Mouse (Mus musculus) ES-Bruce4 (cell line): ENCODE measurements at regions not wholly inside any gene's neighbourhood (a gene's known extent, or its start where the extent isn't known, plus 50 kb on each side); places are given as distances from the start of the nearest gene placed in this dataset.

ENCODE experiments used
- H3K27ac ChIP-seq: 2 replicates; pipeline ENCODE4 v1.5.1; 2012; ENCODE audit warnings: low read length, inconsistent platforms; ENCODE audit not compliant: insufficient read depth
- H3K27me3 ChIP-seq: 2 replicates; pipeline ENCODE4 v1.6.1; 2012; ENCODE audit warnings: mild to moderate bottlenecking, low read length, inconsistent platforms; ENCODE audit not compliant: control insufficient read depth, poor library complexity, insufficient read depth, severe bottlenecking
- H3K36me3 ChIP-seq: 2 replicates; pipeline ENCODE4 v1.6.1; 2012; ENCODE audit warnings: inconsistent platforms, mild to moderate bottlenecking, low read length, moderate library complexity; ENCODE audit not compliant: control insufficient read depth, poor library complexity, insufficient read depth, severe bottlenecking
- H3K4me1 ChIP-seq: one replicate; pipeline ENCODE4 v1.8.1; 2011; ENCODE audit warnings: low read length; ENCODE audit not compliant: control insufficient read depth, insufficient read depth
- H3K4me3 ChIP-seq: 2 replicates; pipeline ENCODE4 v1.5.1; 2011; ENCODE audit warnings: low read depth, mild to moderate bottlenecking, low read length
- H3K9ac ChIP-seq: 2 replicates; pipeline ENCODE4 v1.6.1; 2012; ENCODE audit warnings: low read depth, mild to moderate bottlenecking, inconsistent platforms; ENCODE audit not compliant: poor library complexity, severe bottlenecking
- H3K9me3 ChIP-seq: replicated peaks from 2 replicates; pipeline ENCODE4 v1.6.1; 2012; ENCODE audit warnings: mild to moderate bottlenecking, low read length, inconsistent platforms; ENCODE audit not compliant: control insufficient read depth, poor library complexity, insufficient read depth, severe bottlenecking
- CTCF ChIP-seq: IDR thresholded peaks from one replicate; pipeline ENCODE4 v1.8.1; 2011; ENCODE audit warnings: low read depth, low read length
- EP300 ChIP-seq: IDR thresholded peaks from 2 replicates; pipeline ENCODE4 v1.6.1; 2011; ENCODE audit warnings: low read depth, low read length; ENCODE audit not compliant: insufficient read depth
- POLR2A ChIP-seq: IDR thresholded peaks from one replicate; pipeline ENCODE4 v1.8.1; 2011; ENCODE audit warnings: low read length; ENCODE audit not compliant: insufficient read depth

DNA sequence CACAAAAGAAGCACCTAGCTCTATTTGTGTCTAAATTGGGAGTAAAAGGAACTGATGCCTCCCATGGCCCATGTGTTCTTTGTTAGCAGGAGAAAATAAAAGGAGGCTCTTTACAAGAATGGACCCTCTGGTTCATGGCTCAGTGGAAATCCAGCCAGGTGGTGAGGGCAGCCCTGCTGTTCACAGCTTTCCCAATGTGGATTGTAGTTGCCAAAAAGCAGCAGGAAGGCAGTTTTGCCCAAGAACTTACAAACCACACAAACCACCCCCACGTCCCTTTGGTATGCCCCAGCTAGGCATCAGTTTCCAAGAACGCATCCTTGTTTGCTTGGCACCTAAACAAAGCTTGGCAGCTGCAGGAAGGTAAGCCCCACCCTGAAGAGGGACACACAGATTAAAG is 174.7 kb downstream of the Fam76b start:
- H3K27ac ChIP-seq, result no peak overlapping the region
- H3K4me3 ChIP-seq, result no peak overlapping the region
- TF ChIP-seq EP300 (no peak), POLR2A (no peak), CTCF (no peak)
- no peaks in the 10 kb centered on the region for H3K36me3 ChIP-seq
- no peak overlapping the region for H3K9ac ChIP-seq
- H3K4me1 ChIP-seq, result no peaks in the 10 kb centered on the region
- peaks cover 3% of the 10 kb centered on the region; the same call in 1 of the 2 replicates for H3K9me3 ChIP-seq
- H3K27me3 ChIP-seq, result no peaks in the 10 kb centered on the region

DNA sequence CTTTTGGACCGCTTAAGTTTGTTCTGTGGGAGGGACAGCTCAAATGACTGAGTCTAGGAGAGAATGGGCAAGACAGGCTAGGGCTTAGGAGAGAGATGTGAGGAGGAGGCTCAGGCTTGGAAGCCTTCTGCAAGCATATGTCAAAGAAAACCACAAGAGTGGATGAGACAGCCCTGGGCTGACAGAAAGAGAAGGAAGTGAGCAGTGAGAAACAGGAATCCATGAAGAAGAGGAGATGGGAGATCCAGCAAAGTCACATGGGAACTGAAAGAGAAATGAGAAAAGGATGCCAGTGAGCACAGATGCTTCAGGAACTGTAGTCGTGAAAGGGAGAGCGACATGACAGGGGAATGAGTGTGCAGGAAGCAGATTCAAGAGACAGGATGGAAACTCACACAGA is 175.6 kb downstream of the Fam76b start:
- TF ChIP-seq POLR2A, result no peak
- no peak for TF ChIP-seq CTCF
- TF ChIP-seq EP300, result no peak
- H3K4me1 ChIP-seq, result no peaks in the 10 kb centered on the region

GRCm38 (mm10) chr9:14006233-14006984 is 178.9 kb downstream of the Fam76b start:
- Histone ChIP-seq H3K27ac (no peak overlapping the region), H3K4me1 (no peaks in the 10 kb centered on the region), H3K4me3 (no peak overlapping the region), H3K27me3 (no peaks in the 10 kb centered on the region), H3K36me3 (no peaks in the 10 kb centered on the region), H3K9me3 (no peaks in the 10 kb centered on the region), H3K9ac (no peak overlapping the region)
- TF ChIP-seq CTCF (no peak), POLR2A (no peak), EP300 (no peak)

More for the DNA sequence above, 175.6 kb downstream of the Fam76b start:
- H3K27me3 ChIP-seq, result no peaks in the 10 kb centered on the region
- H3K36me3 ChIP-seq, result no peaks in the 10 kb centered on the region
- no peak overlapping the region for H3K27ac ChIP-seq
- H3K9ac ChIP-seq, result no peak overlapping the region
- peaks cover 3% of the 10 kb centered on the region; the same call in 1 of the 2 replicates for H3K9me3 ChIP-seq
- no peak overlapping the region for H3K4me3 ChIP-seq

- Histone ChIP-seq H3K9ac (no peak overlapping the region), H3K27ac (no peak overlapping the region)
- TF ChIP-seq POLR2A (no peak), EP300 (no peak), CTCF (no peak)
Measured at GRCm38 (mm10) chr9:14009451-14009850, 181.9 kb downstream of the Fam76b start.

GRCm38 (mm10) chr9:14010261-14010949 is 182.9 kb downstream of the Fam76b start:
- H3K4me3 ChIP-seq, result no peak overlapping the region
- H3K27me3 ChIP-seq, result no peaks in the 10 kb centered on the region
- TF ChIP-seq POLR2A (no peak), CTCF (no peak), EP300 (no peak)
- no peaks in the 10 kb centered on the region for H3K9me3 ChIP-seq
- H3K9ac ChIP-seq, result no peak overlapping the region
- H3K27ac ChIP-seq, result no peak overlapping the region
- H3K4me1 ChIP-seq, result no peaks in the 10 kb centered on the region
- no peaks in the 10 kb centered on the region for H3K36me3 ChIP-seq

More at GRCm38 (mm10) chr9:14009451-14009850, 181.9 kb downstream of the Fam76b start:
- no peaks in the 10 kb centered on the region for H3K4me1 ChIP-seq
- no peaks in the 10 kb centered on the region for H3K36me3 ChIP-seq
- H3K9me3 ChIP-seq, result no peaks in the 10 kb centered on the region
- no peak overlapping the region for H3K4me3 ChIP-seq
- H3K27me3 ChIP-seq, result no peaks in the 10 kb centered on the region

DNA sequence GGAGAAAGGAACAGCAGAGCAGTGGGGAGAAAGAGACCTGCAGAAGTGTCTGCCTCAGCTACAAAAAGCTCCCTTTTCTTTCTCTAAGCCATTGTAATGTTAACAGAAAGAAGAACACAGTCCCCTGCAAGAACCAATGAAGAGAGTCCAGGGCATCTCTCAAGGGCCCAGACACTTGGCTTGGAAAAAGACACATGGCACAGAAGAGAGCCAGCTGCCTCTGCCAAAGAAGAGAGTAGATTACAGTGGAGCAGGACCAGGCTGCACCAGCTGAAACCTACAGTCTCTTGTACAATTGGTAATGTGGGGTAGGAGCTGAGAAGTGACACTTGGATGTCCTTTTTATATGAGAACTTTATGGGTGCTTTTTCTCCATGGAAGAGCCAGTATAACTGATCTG is 196.7 kb downstream of the Fam76b start:
- TF ChIP-seq CTCF (no peak), POLR2A (no peak), EP300 (no peak)
- H3K27ac ChIP-seq, result no peak overlapping the region
- H3K36me3 ChIP-seq, result no peaks in the 10 kb centered on the region
- H3K27me3 ChIP-seq, result no peaks in the 10 kb centered on the region
- H3K9me3 ChIP-seq, result no peaks in the 10 kb centered on the region
- no peak overlapping the region for H3K9ac ChIP-seq
- no peaks in the 10 kb centered on the region for H3K4me1 ChIP-seq
- no peak overlapping the region for H3K4me3 ChIP-seq
